Mouse (Mus musculus) CD8-positive naive resting alpha-beta T cell, adult 2 months (primary cell): ENCODE data around the gene Clec1b.

Experiments
- DNase-seq, 2 experiments: peaks; one replicate each; pipeline ENCODE4 v3.0.0; 2022; ENCODE audit warnings: low read depth in 2 of 2, low spot score in 2 of 2

Gene Clec1b

DNA sequence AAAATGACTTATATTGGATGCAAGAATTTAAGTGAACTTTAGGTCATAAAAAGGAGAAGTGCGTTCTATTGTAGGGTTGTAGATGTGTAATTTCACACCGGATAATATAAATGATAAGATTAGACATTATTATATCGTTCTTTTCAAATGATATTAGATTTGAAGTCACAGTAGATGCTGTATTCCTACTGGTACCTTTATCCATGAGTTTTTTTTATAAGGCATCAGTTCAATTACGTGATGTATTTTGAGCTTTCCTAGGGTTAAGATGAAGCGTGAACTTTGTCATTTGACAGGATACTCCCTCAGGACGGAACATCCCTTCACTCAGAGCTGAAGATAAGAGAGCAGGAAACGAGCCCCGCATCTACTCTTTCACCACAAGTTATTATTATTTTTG is at the start of gene Clec1b:
Clec1b (plus strand) TSS at position 301 of the 400 bp plus-strand sequence.
- DNase-seq, result no peak

DNA sequence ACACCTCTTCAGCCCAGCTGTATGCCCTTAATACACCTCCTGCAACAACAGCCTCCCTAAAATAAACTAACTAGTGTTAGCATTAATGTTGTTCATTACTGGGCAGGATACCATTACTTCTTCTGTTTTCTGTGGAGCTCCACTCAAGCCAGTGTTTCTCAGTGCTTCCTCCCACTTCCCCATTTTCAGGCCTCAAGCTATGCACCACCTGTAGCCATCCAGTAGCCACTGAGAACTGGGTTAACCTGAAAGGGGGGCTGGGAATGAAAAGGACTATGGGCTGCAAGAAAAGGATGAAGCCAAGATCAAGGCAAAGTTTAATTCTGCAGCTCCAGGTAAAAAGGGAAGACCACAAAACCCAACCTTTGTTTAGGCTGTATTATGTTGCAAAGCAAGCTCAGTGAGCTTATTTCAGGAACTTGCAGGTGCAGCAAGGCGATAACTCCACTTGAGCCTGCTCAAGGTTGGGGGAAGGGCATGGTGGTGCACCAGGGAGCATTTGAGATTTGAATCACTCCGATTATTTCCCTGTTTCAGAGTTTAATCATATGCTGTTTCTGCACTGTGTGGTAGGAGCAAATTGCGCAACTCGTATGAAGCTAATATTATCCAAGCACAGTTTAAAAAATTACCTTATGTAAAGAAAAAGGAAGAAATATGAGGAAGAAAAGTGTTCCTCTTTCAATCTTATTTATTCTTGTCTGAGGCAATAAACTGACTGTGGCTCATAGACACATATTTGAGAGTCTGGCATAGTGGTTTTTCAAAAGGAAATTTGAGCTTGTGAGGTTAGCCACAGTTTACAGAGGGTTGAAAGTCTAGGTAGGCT is 47.4 kb upstream of the Clec1b start:
- no peak for DNase-seq

DNA sequence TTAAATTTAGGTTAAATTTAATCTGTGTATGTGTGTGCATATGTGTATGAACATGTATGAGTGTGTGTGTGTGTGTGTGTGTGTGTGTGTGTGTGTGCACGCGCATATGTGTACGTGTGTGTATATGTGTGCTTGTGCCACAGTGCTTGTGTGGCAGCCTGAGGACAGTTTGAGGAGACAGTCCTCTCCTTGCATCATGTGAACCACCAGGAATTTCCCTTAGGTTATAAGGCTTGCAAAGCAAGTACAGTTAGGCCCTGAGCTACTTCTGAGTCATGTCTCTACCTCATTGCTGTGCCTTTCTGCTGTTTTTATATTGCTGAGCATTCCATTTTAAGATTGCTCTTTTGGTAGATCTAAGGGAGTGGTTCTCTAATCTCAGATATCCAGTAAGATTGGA is 46.0 kb upstream of the Clec1b start:
- no peak for DNase-seq

DNA sequence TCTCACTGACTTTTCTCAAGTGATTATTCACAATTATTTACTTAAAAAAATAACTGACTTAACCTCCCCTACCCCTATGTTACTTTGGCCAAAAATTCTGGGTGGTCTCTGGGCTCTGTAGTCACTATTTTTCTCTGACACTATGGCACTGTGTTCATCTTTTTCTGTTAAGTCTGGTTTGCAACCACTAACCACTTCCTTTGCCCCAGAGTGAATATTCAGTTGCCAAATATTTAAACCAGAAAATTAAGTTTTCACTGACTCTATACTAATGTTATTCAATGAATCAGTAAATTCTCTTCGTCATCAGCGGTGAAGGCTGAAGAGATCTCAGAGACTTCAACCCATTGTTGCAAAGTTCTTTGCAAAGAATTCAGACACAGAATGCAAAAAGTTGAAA is 41.3 kb upstream of the Clec1b start:
- peak in 1 of 2 experiments; percentile 2 for DNase-seq

DNA sequence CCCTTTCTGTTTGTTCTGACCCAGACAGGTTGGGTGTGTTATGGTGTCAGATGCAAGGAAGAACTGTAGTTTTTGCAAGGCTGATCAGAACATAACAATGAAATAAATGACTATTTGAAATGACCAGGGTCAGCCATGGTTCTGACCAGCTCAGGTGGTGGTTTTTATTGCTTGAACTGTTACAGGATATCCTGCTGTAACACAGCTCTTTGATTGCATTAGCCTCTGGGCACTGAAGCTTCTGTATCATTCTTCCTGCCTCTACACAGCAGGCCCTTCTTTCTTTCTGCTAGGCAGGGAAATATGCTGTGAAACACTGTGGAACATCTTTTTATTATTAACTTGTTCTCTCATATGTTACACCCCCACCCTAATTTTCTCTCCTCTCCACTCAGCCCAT is 40.7 kb upstream of the Clec1b start:
- no peak for DNase-seq

DNA sequence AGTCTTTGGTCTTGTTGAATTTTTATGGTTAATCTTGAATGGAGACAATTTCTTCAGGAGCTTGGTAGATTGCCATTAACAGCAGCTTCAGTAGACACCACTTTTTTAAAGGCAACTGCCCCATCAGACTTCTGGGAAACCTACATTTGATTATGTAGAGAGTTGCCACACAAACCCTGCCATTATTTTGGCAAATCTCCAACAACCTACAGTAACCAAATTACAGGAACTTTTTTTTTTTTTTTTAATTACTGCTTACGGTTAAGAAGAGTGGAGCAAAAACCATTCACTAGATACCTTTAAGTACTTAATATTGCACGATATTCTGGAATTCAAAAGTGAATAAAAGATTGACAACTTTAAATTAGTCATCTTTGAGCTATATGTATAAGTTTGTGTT is 37.6 kb upstream of the Clec1b start:
- DNase-seq, result no peak

DNA sequence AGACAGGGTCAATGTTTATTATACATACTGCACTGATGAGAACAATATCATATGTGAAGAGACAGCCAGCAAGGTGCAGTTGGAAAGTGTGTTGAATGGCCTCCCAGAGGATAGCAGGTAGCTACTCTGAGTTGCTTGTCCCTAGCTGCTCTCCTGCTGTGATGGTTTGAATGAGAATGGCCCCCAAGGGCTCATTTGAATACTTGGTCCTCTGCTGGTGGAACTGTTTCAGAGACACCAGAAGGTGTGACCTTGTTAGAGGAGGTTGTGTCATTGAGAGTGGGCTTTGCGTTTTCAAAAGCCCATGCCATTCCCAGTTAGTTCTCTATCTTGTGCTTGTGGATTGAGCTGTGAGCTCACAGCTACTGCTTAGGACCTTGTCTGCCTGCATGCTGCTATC is 33.2 kb upstream of the Clec1b start:
- no peak for DNase-seq

DNA sequence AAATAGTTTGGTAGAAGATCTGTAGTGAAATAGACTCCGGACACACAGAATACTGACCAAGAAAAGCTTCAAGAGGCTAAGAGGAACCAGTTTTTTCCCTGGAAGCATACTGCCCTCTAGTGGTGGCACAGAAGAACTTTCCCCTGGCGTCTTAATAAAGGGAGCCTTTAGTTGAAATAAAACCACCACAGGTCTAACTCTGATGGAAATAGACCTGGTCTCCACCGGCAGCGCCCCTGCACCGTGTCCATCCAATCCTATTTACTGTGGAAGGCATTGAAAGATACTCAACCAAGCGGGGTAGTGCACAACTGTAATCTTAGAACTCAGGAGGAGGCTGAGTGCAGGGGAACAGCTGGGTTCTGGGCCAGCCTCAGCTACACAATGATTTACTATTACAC is 31.1 kb upstream of the Clec1b start:
- peak; percentile 33 to 59 for DNase-seq

DNA sequence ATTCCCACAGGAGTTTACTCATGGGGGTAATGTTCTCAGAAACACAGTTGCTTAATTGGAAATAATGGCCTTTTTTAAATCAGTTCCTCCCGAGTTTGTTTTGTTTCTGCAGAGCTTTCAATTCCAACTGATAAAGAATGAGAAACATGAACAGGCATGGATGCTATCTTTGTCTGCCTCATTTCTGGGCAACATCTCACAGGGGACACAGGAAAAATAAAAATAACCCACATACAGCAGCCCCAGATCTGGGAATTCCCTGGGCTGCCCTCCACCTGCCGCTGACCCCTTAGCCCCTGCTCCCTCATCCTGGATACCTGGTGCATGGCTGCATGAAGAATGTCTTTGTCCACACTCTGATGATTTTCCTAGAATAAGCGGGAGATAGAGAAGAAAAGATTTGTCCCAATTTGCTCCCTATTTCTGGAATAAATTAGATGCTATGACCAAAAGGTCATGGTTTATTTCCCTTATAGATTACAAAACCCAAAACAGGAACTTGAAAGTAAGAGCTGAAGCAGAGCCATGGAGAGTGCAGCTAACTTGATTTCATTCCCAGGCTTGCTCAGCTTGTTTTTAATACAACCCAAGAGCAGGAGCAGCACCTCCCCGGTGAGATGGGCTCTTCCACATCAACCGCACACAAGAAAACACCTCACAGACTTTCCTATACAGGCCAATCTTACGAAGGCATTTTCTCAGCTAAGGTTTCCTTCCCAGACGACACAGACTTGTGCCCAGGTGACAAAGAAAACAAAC is 27.5 kb upstream of the Clec1b start:
- no peak for DNase-seq

DNA sequence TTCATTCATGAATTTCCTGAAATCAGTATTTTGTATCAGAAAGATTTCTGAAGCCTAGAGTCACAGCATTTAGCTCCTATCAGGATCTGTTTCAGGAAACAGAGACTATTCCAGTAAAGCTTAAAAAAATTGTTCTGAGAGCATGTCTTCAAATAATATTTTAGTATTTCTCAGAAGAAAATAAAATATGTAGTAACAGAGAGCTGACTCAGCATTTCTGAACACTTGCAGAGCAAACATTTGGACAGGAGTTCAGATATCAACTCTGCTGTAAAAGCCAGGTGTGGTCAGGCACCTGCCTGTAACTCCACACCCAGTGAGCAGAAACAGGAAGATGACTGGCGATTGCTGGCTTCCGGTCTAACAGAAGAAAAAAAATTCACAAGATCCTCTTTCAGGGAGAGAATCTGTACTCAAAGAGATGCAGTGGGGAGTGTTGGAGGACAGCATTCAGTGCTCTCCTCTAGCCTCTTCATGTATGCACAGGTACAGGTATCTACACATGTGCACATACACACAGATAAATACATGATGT is 22.1 kb upstream of the Clec1b start:
- no peak for DNase-seq

DNA sequence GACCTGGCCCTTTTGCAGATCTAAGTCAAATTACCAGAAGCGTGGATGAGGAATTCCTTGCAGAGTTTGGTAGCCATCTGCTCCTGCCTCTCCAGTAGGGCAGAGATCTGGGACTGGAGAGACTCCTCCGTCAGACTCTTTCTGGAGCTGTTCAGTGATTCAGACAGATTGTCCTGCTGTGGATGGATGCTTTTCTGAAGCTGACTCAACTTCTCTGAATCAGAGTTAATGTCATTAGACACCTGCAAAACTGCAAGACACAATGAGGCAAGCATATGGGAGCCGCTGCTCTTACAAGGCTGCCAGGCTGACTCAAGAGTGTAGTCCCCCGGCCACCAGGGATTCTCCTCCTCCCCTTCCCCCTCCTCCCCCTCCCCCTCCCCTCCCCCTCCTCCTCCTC is 16.6 kb upstream of the Clec1b start:
- DNase-seq, result no peak

DNA sequence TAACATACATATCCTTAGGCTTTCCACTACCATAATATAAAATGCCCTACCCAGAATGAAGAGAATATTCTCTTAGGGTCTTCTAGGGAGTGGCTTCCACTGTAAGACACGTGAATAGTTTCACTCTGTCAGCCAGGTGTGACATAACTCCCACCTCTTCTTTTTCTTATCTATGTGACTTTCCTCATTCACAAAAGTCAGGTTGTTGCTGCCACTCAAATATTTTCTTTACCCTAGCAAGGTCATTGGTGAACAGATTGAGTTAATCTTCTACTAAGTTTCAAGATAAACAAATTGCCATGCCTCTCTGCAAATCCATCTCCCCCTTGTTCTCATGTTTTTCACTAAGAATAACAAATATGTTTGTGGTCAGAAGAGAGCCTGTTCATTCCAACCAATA is 15.4 kb upstream of the Clec1b start:
- DNase-seq, result no peak

DNA sequence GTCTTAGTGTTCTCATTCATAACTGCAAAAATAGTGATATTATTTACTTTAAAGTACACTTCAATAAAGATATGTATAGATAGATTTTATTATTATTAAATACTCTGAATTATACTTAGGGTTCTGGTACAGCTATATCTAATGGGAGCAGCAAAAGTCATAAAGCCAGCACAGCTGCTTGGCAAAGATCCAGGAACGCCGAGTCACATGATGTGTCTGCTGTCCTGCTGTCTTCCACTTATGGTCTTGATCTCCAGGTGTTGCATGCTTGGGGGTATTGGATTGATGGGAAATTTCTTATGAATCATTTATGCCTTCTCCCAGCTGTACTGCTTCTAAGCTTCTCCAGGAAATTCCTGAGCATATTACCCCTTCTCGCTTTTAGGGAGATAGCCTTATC is 13.6 kb upstream of the Clec1b start:
- DNase-seq, result no peak

DNA sequence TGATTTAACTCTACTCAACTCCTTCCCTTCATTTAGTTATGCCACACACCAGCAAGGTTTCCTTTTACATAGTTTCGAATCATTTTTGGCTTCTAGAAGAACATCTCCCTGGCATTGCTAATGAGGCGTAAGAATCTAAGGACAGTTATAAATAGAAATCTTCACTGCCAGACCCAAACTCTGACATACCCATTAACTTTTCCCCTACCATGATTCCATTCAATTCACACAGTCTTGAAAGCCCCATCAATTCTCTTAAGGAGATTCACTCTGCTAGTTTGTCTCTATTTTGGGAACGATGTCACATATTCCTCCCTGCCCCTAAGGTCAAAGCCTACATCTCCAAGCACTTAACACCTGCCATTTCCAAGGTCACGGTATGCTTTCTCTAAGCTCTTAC is 12.1 kb upstream of the Clec1b start:
- no peak for DNase-seq

DNA sequence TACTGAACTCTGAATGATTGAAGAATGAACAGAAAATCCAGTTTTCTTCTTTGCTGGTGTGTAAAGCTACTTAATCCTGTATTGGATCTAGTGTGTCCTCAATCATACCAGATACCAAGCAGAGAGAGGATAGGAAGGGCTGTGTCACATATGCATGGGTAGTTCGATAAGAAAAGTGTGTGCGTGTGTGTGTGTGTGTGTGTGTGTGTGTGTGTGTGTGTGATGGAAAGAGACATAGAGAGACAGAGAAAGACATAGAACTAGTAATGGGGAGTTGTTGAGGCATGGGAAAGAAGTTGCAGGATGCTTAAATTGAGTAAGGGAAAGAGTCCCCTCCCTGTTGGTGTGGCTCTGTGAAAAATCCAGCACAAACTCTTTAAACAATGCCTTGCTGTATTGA is 11.3 kb upstream of the Clec1b start, which contains the start of gene Clec12b:
Clec12b (minus strand) TSS at position 101 of the 400 bp plus-strand sequence.
- DNase-seq, result no peak

DNA sequence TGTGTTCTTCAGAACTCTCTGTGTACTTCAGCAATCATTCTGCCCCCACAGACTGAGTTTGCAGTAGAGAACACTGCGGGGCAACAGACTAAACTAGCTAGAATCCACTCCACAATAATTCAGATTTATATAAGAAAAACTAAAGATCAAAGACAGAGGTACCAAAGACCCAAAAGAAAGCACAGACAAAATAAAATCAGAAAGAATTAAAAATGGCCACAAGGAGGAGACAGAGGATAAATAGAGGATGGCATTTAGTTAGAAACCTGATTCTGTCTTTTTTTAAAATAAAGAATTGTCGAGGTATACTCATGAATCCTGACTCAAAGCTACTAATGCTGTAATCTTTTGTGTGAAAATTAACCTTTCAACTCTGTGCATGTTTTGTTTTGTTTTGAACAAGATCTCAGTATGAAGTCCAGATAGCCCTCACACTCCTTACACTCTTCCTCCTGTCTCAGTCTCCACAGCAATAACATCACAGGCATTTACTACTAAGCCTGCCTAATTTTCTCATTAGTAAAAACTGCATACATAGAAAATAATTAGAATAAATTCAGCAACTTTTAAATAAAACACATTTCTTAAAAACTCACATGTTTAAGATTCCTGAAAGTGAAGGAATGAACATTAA is 3.9 kb upstream of the Clec1b start:
- DNase-seq, result no peak

DNA sequence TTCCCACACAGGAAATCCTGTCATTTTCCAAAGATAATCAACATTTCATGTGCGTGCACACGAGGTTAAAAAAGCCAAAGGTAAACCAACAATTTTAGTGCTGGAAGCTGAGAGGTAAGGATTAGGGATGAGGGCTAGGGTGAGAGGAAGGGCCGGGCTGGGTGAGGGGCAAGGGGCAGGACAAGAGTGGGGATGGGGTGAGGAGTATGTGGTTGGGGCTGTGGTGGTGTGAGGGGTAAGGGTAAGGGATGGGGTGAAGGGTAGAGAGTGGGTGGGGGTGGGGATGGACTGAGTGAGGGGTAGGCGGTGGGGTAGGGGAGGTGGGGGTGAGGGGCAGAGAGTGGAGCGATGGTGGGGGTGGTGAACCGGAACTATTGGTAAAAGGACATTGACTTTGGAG is 3.4 kb upstream of the Clec1b start:
- no peak for DNase-seq

DNA sequence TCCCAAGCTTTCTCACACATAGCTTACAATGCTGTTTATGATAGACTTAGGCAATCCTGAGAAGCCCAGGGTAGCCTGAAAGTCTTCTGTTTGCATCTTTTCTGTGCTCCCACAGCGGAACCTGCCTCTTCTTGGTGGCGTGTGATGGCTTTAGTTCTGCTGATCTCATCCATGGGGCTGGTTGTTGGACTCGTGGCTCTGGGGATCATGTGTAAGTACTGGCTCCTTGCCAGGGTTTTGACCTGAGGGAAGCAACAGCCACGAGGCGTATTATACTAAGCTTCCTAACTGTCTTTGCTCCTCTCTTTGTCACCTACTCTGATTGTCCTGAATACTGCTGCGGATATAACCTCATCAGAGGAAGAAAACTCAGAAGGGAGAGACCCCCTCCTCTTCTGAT is 2.8 kb downstream of the Clec1b start:
- no peak for DNase-seq

DNA sequence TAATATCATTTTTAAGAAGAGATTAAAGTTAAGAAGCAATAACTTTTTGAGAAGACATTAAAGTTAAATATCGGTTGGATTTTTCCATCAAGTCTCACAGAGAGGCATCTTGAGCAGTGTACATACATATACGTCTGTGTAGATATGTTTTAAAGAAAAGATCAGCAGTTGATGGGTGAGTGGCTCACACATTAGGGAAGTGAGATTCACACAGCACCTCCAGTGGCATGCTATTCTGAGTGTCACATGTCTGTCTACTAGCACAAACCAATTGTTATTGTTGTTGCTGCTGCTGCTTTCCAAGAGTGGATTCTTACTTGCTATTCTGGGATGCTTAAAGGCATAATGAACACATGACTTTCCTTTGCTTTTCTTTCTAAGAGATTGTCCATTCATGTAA is 5.3 kb downstream of the Clec1b start:
- DNase-seq, result no peak

DNA sequence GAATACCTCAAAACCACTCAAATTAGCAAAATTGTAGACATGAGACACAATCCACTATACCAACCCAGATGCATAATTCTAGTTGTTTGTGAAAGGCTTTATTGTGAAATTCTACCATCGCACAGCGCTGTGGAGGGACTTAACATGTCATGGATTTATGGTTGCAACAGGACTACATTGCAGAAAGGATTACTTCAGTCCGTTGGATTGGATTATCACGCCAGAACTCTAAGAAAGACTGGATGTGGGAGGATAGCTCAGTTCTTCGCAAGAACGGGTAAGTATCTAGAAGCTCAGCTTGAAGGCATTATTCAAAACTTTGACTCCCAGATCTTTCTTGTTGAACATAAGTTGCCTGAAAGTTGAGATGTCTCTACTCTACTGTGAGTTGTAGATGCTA is 6.3 kb downstream of the Clec1b start:
- DNase-seq, result no peak

DNA sequence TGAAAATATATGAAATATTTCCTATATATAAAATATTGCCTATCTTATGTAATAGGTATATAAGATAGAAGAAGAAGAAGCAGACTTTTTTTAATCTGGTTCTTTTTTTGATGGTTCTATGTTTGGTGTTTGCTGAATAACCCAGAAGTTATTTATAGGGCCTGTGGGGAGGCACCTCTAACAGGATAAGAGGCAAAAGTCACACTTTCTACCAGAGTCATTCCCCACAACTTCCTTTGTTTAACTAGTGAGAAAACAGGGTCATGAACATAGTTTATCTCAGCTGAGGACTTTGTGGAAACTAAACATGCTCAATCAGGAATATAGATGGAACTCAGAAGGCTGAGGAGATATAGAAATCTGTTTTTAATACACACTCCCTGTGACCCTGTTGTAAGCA is 8.9 kb downstream of the Clec1b start:
- no peak for DNase-seq

DNA sequence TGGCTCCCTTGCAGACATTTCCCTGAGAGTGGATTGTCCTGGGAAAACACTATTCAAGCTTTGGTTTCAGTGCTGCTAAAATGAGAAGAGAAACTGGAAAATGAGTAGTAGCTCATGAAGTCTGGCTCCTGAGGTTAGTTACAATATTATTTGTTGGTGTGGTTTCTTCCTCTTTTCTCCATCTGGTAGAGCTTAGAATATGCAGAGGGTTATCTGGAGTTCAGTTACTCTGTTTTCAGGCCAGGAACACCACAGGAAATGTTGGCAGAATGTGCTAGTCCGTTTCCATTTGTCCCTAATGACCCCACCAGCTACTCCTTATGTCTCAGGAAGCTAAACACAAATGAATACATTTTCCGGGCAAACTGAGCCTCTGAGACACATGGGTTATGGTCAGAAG is 10.2 kb downstream of the Clec1b start:
- DNase-seq, result no peak
